Mouse (Mus musculus) E14TG2a.4 (cell line): ENCODE measurements around the gene Rpp25l.
"Not testable (repeated sequence)": the region's sequence is repeated elsewhere in the genome, so short reads cannot be mapped to it uniquely, and the experiment has no call there.

Experiments
- H3K27me3 ChIP-seq: 2 replicates; pipeline ENCODE4 v1.6.1; 2014; ENCODE audit warnings: low read length, control low read depth; ENCODE audit not compliant: insufficient read depth
- H3K36me3 ChIP-seq: 2 replicates; pipeline ENCODE4 v1.6.1; 2014; ENCODE audit warnings: low read length, control low read depth; ENCODE audit not compliant: insufficient read depth
- H3K4me1 ChIP-seq: replicated peaks from 2 replicates; pipeline ENCODE4 v1.6.1; 2014; ENCODE audit warnings: low read depth, low read length, control low read depth
- H3K4me3 ChIP-seq: replicated peaks from 2 replicates; pipeline ENCODE4 v1.5.1; 2014; ENCODE audit warnings: mild to moderate bottlenecking, low read length
- H3K9me3 ChIP-seq: 2 replicates; pipeline ENCODE4 v1.6.1; 2014; ENCODE audit warnings: low read length, control low read depth
- CTCF ChIP-seq: conservative IDR thresholded peaks from 2 replicates; pipeline ENCODE4 v1.5.1; 2014; ENCODE audit warnings: low read length
- NANOG ChIP-seq: IDR thresholded peaks from 2 replicates; pipeline ENCODE4 v1.6.1; 2014; ENCODE audit warnings: borderline replicate concordance, low read length, mixed read lengths
- POU5F1 ChIP-seq: IDR thresholded peaks from 2 replicates; pipeline ENCODE4 v1.6.1; 2014; ENCODE audit warnings: low read length, borderline replicate concordance

Gene Rpp25l

DNA sequence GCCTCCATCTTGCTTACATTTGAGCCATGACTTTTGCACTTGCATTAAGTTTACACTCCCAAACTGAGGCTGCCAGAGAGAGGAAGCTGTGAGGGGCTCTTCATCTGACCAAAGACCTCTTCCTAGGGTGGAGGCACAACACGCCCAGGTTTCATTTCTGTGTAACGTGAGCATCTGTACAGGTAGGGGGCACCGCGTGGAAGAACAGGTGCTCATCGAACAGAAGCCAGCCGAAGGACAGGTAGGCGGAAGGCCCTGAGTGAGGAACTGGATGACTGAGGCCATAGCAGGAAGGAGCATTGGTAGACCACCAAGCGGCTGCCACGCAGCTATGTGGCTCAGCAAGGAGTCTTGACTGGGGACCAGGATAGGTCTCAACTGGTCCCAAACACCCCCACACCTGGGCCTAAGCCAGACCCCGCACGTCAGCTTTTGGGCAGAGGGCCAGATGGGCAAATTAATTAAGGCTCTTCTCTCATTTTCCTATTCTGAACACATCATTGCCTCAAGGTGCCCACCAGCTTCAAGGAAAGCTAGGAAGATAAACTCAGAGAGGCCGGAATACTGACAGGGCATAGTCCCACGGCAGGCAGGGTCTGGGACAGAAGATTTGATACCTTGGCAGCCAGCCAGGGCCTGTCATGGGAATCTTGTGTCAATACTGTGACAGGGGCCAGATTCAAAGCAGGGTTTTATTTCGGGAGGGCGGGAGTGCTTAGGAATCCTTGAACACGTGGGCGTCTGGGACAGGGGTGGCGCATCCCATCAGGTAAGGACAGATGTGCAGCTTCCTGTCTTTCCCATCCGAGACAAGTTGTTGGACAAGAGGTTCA lies 7.2 kb downstream of the Rpp25l start:
- TF ChIP-seq POU5F1 (no peak), NANOG (no peak), CTCF (no peak)

DNA sequence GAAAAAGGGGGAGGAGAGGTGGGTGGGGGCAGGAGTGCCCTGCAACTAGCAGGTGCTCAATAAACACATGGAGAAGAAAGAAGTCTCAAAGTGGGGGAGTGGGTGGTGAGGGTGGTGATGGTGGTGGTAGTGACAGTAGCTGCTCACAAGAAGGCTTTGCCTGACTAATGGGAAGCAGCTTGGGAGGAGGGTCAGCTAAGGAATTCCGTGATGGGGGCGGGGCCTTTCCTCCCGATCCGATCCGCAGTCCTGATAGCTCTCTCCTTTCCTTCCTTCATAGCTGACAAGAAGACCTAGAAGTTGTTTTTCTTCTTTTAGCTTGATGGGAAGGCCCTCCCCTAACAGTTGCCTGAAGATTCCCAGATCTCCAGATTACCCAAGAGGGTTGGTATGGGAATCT lies 8.7 kb downstream of the Rpp25l start:
- Histone ChIP-seq H3K4me1 (peaks cover 53% of the 10 kb centered on the region), H3K27me3 (peaks cover 36% of the 10 kb centered on the region), H3K4me3 (no peak overlapping the region), H3K36me3 (no peaks in the 10 kb centered on the region), H3K9me3 (no peaks in the 10 kb centered on the region)
- TF ChIP-seq NANOG (no peak), POU5F1 (no peak), CTCF (no peak)

More for the DNA sequence above, 7.2 kb downstream of the Rpp25l start:
- peaks cover 58% of the 10 kb centered on the region for H3K4me1 ChIP-seq
- no peaks in the 10 kb centered on the region for H3K9me3 ChIP-seq
- H3K4me3 ChIP-seq, result peak overlapping the region; percentile 15; the same call in 1 of the 2 replicates
- H3K36me3 ChIP-seq, result peaks cover 7% of the 10 kb centered on the region
- peaks cover 36% of the 10 kb centered on the region for H3K27me3 ChIP-seq

DNA sequence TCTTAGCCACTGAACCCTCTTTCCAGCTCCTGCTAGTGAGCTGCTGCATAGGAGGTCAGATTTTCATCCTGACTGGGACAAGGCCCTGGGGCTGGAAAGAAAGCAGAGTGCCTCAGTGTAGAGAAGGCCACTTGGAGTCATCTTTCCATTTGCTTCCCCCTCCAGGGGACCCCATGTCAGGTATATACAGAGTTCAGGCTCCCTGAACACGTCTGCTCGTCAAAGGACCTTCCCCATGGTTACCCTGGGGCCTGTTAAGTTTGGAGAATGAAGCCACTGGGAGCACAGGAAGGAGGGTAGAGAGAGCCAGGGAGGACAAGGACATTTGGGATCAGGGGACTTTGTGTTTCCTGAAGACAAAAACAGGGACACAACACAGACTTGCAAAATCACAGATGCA lies 11.1 kb downstream of the Rpp25l start:
- Histone ChIP-seq H3K27me3 (peaks cover 48% of the 10 kb centered on the region), H3K4me1 (peaks cover 43% of the 10 kb centered on the region)
- not testable (repeated sequence) for H3K4me3 ChIP-seq, H3K36me3 ChIP-seq, H3K9me3 ChIP-seq

DNA sequence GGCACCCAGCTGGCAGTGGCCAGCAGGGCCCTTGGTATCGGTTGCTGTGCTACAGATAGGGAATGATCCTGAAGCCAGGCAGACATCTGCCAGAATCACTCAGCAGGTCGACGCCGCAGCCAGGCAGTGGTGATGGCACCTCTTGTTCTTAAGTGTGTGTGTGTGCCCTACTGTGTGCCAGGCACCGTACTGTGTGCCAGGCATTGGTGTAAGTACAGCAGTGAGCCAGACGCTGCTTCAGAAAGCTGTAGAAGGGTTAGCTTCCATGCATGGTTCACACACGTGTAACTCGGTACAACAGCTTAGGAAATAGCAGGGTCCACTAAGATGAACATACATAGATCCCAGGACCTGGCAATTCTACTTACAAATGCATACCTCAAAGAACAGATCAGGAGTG lies 13.1 kb downstream of the Rpp25l start:
- H3K4me1 ChIP-seq, result peaks cover 25% of the 10 kb centered on the region
- not testable (repeated sequence) for H3K4me3 ChIP-seq

DNA sequence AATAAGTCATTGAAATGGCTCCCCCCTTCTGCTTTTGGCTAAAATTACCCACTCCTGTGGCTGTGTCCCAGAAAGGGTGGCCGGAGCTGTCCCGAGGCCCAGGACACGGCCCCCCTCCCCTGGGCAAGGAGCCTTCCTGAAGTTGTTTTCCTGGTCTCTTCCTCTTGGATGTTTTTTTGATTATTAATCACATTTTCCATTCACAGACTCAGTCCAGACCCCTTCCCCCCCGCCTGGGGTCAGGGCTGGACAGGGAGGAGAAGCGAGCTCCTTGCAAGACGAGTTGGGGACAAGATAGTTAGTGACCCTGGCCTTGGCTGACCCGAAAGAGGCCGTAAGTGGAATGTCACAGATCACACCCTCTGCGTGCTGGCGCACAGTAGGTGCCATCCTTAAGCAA lies 13.6 kb downstream of the Rpp25l start, which contains the start of gene Il11ra1:
Gene Il11ra1 (plus strand): TSS at position 207 of the 400 bp plus-strand sequence.
- not testable (repeated sequence) for H3K36me3 ChIP-seq, H3K4me3 ChIP-seq, H3K9me3 ChIP-seq
- peaks cover 20% of the 10 kb centered on the region for H3K4me1 ChIP-seq
- H3K27me3 ChIP-seq, result peaks cover 32% of the 10 kb centered on the region

More for the DNA sequence above, 13.1 kb downstream of the Rpp25l start:
- not testable (repeated sequence) for H3K36me3 ChIP-seq, H3K9me3 ChIP-seq
- H3K27me3 ChIP-seq, result peaks cover 36% of the 10 kb centered on the region

DNA sequence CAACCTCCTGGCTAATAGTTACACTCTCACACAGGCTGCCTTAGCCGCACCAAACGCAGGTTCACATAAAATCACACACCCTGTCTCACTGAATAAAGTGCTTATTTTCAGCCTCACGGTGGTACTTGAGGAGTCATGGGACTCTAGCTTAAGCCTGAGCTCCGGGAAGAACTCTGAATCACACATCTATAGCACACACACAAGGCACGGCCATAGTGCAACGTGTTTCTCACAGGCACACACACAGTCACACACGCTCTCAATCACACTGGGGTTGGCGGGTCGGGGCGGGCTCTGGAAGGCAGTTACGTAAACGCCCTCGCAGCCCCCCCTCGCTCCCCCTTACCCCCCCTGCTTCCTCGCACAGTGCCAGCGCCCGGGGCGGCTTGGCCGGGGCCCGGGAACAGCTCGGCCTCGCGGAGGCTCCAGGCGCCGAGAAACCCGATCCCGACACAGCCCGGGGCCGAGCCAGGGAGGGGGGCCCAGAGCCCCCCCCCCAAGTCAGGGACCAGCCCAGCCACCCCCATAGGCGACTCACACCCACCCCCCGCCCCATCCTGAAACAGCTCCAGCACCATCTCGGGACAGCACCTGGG lies 14.8 kb downstream of the Rpp25l start:
- not testable (repeated sequence) for H3K4me3 ChIP-seq, H3K36me3 ChIP-seq, H3K4me1 ChIP-seq, H3K9me3 ChIP-seq
- H3K27me3 ChIP-seq, result peaks cover 21% of the 10 kb centered on the region

DNA sequence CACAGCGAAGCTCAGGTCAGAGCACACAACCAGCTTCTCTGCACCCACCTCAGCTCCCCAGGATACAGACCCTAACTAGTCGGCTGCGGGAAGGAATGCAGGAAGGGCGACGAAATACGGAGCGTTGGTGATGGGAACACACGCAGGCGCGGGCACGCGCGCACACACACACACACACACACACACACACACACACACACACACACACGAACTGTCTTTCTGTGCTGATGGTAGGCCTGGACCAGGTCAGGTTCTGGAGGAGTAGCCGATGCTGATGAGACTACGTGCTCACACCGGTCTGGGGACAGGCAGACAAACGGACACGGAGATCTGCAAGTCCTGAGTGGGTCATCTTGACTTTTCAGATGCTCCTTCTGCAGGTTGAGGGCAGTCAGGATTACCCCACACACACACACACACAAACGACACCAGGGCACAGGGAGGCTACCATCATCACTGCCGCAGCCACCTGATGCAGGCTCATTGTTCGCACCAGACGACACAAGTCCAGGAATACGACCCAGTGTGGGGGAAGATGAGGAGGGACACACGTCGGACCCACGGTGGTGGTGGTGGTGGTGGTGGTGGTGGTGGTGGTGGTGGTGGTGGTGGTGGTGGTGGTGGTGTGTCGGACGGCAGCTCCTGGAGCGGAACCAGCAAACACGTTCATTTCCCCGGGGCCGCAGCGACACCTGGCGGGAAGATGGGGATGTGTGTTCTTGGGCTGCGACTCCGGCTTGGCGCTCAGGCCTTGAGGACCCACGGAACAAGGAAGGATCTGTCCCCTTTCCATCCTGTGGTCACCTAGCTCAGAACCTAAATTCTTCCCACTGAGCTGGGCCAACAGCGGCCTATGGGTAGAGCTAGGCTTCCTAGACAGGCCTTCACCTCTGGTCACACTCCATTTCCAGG lies 16.1 kb downstream of the Rpp25l start, which contains the start of gene Cntfr:
Gene Cntfr (minus strand): TSS at position 160 of the 912 bp plus-strand sequence.
- H3K9me3 ChIP-seq, result not testable (repeated sequence)
- peak; percentile 36 for TF ChIP-seq CTCF
- peaks cover 16% of the 10 kb centered on the region for H3K27me3 ChIP-seq

DNA sequence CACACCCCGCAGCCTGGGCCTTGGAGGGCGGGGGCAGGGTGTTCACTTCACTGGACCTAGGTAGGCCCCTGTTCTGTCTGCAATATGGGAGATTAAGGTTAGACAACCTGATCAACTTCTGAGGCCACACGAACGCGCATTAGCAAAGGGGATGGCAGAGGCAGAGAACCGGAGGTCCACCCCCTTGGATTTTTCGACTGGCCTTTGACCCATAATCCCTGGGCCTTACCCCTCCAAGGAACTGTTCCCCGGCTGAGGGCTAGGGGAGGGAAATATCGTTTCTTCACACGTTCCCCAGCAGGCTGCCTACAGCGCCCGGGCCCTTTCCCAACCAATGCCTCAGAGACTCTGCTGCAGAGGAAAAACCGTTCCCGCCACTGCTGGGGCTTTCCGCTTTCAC lies 16.9 kb downstream of the Rpp25l start:
- peaks cover 14% of the 10 kb centered on the region for H3K4me1 ChIP-seq
- H3K9me3 ChIP-seq, H3K4me3 ChIP-seq, H3K36me3 ChIP-seq: not testable (repeated sequence)
- H3K27me3 ChIP-seq, result peaks cover 15% of the 10 kb centered on the region

More for the DNA sequence above, 16.1 kb downstream of the Rpp25l start, which contains the start of gene Cntfr:
- not testable (repeated sequence) for H3K4me1 ChIP-seq, H3K4me3 ChIP-seq, H3K36me3 ChIP-seq

DNA sequence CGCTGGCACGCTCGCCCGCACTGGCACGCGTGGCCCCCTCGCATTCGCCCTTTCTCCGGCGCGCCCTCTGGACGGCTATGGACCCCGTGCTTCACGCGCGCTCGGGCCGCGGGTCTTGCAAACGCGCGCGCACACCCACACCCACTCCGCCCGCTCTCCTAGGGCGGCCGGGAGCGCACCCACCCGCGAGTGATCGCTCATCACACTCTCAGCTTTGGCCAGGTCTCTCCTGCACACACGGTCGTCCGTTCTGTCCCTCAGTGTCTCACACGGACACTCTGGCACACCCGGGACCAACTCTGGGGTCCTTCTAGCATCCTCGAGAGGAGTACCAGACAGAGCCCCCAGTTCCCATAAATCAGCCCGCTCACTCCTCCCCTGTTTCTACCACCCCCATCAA lies 17.5 kb downstream of the Rpp25l start:
- not testable (repeated sequence) for H3K4me3 ChIP-seq, H3K9me3 ChIP-seq, H3K36me3 ChIP-seq
- H3K4me1 ChIP-seq, result peaks cover 14% of the 10 kb centered on the region
- peaks cover 15% of the 10 kb centered on the region for H3K27me3 ChIP-seq

DNA sequence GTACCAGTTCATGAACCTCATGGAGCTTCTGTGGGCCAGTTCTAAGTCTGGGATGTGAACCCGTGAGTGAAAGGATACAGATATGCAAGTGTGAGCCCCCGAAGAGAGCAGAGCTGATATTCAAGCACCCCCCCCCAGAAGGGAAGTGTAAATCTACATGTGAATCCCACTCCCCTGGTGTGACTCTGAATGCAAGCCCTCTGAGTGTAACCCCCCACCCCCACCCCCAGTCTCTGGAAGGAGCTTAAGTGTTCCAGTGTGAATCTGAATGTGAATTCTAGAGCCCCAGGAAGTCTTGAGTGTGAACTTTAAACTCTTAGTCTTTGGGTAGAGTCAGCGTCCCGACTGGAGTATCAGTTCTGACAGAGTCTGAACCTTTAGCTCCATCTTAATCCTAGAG lies 19.8 kb downstream of the Rpp25l start:
- peaks cover 14% of the 10 kb centered on the region for H3K4me1 ChIP-seq
- H3K4me3 ChIP-seq, H3K9me3 ChIP-seq, H3K36me3 ChIP-seq: not testable (repeated sequence)
- H3K27me3 ChIP-seq, result peaks cover 15% of the 10 kb centered on the region

DNA sequence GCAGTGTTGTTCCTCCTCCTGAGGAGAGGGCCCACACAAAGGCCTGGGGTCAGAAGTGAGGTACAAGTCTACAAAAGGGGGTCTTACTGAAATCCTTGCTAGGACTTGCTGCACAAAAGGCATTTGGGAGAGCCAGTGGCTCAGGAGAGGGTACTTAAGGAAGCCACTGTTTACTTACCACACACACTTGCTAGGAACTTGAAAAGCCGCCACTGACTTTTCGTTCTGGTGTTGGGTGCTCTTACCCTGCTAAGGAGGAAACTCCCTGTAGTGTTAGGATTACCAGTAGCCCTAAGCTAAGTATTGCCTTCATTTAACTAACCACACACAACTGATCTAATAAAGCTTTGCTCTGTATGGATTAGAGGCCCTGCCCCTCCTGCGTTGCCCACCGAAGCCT lies 23.3 kb downstream of the Rpp25l start:
- H3K27me3 ChIP-seq, result peaks cover 12% of the 10 kb centered on the region
- H3K36me3 ChIP-seq, H3K4me3 ChIP-seq, H3K9me3 ChIP-seq: not testable (repeated sequence)
- peaks cover 12% of the 10 kb centered on the region for H3K4me1 ChIP-seq

DNA sequence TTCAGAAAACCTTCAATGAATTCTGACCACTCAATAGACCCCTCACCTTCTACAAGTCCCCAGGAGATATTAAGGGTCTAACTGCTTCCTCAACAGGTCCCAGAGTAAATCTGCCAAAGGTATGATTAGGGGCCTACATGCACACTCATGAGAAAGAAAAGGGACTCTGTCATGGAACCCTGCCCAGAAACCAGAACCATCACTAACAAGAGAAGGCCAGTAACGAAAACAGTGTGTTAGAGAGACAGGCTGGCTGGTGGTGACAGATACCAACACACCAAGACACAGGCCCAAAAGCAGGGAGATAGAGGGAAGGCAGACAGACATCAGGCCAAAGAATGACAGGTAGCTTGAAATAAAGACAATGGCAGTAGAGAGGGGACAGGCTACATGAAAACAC lies 24.8 kb downstream of the Rpp25l start:
- Histone ChIP-seq H3K4me1 (peaks cover 17% of the 10 kb centered on the region), H3K27me3 (peaks cover 18% of the 10 kb centered on the region)
- H3K36me3 ChIP-seq, H3K4me3 ChIP-seq, H3K9me3 ChIP-seq: not testable (repeated sequence)
